Mouse (Mus musculus) heart, embryonic 13.5 days (tissue): Measurements from ENCODE around the gene Tuba1a. TPM values are rescaled to one million over a fixed set of nuclear protein-coding genes. Genes with fewer than 3 reads are reported as not detected.
"Not testable (repeated sequence)": the region's sequence is repeated elsewhere in the genome, so short reads cannot be mapped to it uniquely, and the experiment has no call there.

Source experiments
- ATAC-seq: fragments of 200-750 bp; cut with Nextera tagmentation; 2 replicates; pipeline ENCODE4 v1.8.0; 2017; ENCODE audit warnings: moderate TSS enrichment; ENCODE audit not compliant: insufficient number of reproducible peaks, low FRiP score, low TSS enrichment; ENCODE audit errors: extremely low read depth
- H3K27ac ChIP-seq: fragments of 300-500 bp; sonication (generic); replicated peaks from 2 replicates; pipeline ENCODE4 v1.5.1; 2015; ENCODE audit warnings: moderate library complexity, mild to moderate bottlenecking, inconsistent platforms
- H3K27me3 ChIP-seq: fragments of 300-500 bp; sonication (generic); replicated peaks from 2 replicates; pipeline ENCODE4 v1.6.1; 2015; ENCODE audit warnings: mild to moderate bottlenecking, inconsistent platforms
- H3K36me3 ChIP-seq: fragments of 300-500 bp; sonication (generic); 2 replicates; pipeline ENCODE4 v1.6.1; 2015; ENCODE audit warnings: mild to moderate bottlenecking, inconsistent platforms
- H3K4me1 ChIP-seq: fragments of 300-500 bp; sonication (generic); 2 replicates; pipeline ENCODE4 v1.6.1; 2015; ENCODE audit warnings: inconsistent platforms
- H3K4me2 ChIP-seq: fragments of 300-500 bp; sonication (generic); 2 replicates; pipeline ENCODE4 v1.6.1; 2015; ENCODE audit warnings: inconsistent platforms, mild to moderate bottlenecking, moderate library complexity
- H3K4me3 ChIP-seq: fragments of 300-500 bp; sonication (generic); 2 replicates; pipeline ENCODE4 v1.5.1; 2015; ENCODE audit warnings: moderate library complexity, mild to moderate bottlenecking, inconsistent platforms
- H3K9ac ChIP-seq: fragments of 300-500 bp; sonication (generic); 2 replicates; pipeline ENCODE4 v1.6.1; 2015; ENCODE audit warnings: inconsistent platforms, mild to moderate bottlenecking, moderate library complexity
- H3K9me3 ChIP-seq: fragments of 300-500 bp; sonication (generic); 2 replicates; pipeline ENCODE4 v1.6.1; 2016; ENCODE audit warnings: inconsistent platforms
- WGBS: fragments of 180-500 bp; shearing (Covaris S2); methylation state at CpG from one replicate; pipeline ENCODE4 v1.1.7; 2015; ENCODE audit warnings: mixed read lengths; 5-methylcytosine and 5-hydroxymethylcytosine counted together
- polyA plus RNA-seq: library from polyadenylated mRNA; unstranded; fragments of >200 nt; fragmentation: Nextera tagmentation; extraction: Ambion mirVana; gene quantifications from 2 replicates; pipeline ENCODE4 v1.2.1, GENCODE M21; 2015

The Tuba1a gene
- polyA plus RNA-seq, 1 experiment from 2014 or later: 1,030 TPM

- Histone ChIP-seq H3K4me1 (peaks cover 25% of the 10 kb centered on the region), H3K27ac (peak overlapping the region; percentile 95), H3K4me2 (peak overlapping the region; percentile 87), H3K9ac (peak overlapping the region; percentile 98), H3K36me3 (peaks cover 17% of the 10 kb centered on the region), H3K4me3 (peak overlapping the region; percentile 91), H3K27me3 (no peaks in the 10 kb centered on the region), H3K9me3 (no peaks in the 10 kb centered on the region)
- ATAC-seq: no peak
- 18% methylated on average over 5 of the region's 5 CpGs for WGBS
Observed at GRCm38 (mm10) chr15:98952063-98952455, 1.4 kb downstream of the Tuba1a start.

DNA sequence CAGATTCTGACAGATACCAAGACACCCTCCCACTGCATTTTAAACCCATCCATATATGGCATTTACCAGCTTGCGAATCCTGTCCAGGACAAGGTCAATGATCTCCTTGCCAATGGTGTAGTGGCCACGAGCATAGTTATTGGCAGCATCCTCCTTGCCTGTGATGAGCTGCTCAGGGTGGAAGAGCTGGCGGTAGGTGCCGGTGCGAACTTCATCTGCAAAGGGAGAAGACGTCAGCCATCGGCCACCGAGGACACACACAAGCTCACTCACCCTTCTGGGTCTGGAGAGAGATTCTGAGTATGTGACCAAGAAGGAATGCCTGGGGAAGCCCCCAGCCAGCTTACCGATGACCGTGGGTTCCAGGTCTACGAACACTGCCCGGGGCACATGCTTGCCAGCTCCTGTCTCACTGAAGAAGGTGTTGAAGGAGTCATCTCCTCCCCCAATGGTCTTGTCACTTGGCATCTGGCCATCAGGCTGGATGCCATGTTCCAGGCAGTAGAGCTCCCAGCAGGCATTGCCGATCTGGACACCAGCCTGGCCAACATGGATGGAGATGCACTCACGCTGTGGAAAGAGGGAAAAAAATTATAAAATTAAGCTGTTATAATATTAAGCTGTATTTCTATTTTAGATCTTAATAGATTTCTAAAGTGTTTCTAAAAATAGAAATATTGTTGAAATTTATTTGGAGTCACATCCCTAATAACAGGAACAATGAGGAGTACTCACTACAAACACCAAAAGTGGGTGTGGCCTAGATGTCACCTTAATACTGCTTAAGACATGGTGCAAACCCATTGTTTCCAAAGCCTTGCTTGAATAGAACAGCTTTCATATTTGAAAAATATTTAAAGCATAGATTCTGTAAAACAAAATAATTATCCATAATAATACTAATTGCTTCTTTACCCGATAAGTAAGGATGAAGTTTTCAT, 2.1 kb downstream of the Tuba1a start:
- H3K27me3 ChIP-seq, ATAC-seq, H3K9me3 ChIP-seq: not testable (repeated sequence)
- Histone ChIP-seq H3K4me1 (peaks cover 25% of the 10 kb centered on the region), H3K36me3 (peaks cover 17% of the 10 kb centered on the region), H3K4me3 (peak overlapping the region; percentile 91), H3K4me2 (peak overlapping the region; percentile 87), H3K27ac (peak overlapping the region; percentile 95), H3K9ac (peak overlapping the region; percentile 98)
- WGBS: 84% methylated on average over 11 of the region's 15 CpGs

- H3K4me1 ChIP-seq: peaks cover 19% of the 10 kb centered on the region
- no peaks in the 10 kb centered on the region for H3K27me3 ChIP-seq
- no peak overlapping the region for H3K4me2 ChIP-seq
- no peaks in the 10 kb centered on the region; the same call in 1 of the 2 replicates for H3K9me3 ChIP-seq
- H3K4me3 ChIP-seq: no peak overlapping the region
- H3K27ac ChIP-seq: no peak overlapping the region
- no peak for ATAC-seq
- no peak overlapping the region for H3K9ac ChIP-seq
- H3K36me3 ChIP-seq: peaks cover 17% of the 10 kb centered on the region
- 68% methylated on average over 3 of the region's 3 CpGs for WGBS
Observed at GRCm38 (mm10) chr15:98949607-98949892, 4.0 kb downstream of the Tuba1a start.

- no peak overlapping the region for H3K27ac ChIP-seq
- H3K27me3 ChIP-seq: no peaks in the 10 kb centered on the region
- no peak overlapping the region for H3K9ac ChIP-seq
- no peaks in the 10 kb centered on the region; the same call in 1 of the 2 replicates for H3K9me3 ChIP-seq
- H3K36me3 ChIP-seq: peaks cover 17% of the 10 kb centered on the region
- peaks cover 14% of the 10 kb centered on the region for H3K4me1 ChIP-seq
- WGBS: 68% methylated on average over 6 of the region's 6 CpGs
- no peak for ATAC-seq
- H3K4me2 ChIP-seq: no peak overlapping the region
- no peak overlapping the region for H3K4me3 ChIP-seq
Observed at GRCm38 (mm10) chr15:98948857-98949606, 4.5 kb downstream of the Tuba1a start.

GRCm38 (mm10) chr15:98948382-98948781, 5.1 kb downstream of the Tuba1a start:
- Histone ChIP-seq H3K4me2 (no peak overlapping the region), H3K27me3 (no peaks in the 10 kb centered on the region), H3K9ac (no peak overlapping the region), H3K9me3 (no peaks in the 10 kb centered on the region; the same call in 1 of the 2 replicates), H3K27ac (no peak overlapping the region), H3K4me1 (peaks cover 12% of the 10 kb centered on the region), H3K4me3 (no peak overlapping the region), H3K36me3 (peaks cover 17% of the 10 kb centered on the region)
- ATAC-seq: no peak

DNA sequence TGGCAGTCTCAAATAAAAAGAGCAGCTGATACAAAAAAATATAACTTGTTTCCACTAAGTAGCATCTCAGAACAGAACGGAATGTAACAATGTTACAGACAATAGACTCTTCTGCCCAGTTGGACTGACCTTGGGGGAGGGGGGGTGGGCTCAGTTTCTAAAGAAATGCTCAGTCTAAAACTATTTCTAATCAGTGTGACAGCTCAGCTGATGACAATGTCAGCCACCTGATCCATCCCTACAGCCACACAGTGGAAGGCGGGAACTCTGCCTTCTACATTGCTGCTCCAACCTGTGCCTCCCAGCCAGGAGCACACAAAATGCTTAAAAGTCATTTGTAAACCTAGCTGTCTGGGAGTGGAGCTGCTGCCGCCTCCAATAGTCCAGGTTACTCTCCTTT, 5.6 kb downstream of the Tuba1a start:
- H3K27me3 ChIP-seq: no peaks in the 10 kb centered on the region
- peaks cover 17% of the 10 kb centered on the region for H3K36me3 ChIP-seq
- H3K9ac ChIP-seq: no peak overlapping the region
- no peak overlapping the region for H3K4me2 ChIP-seq
- no peaks in the 10 kb centered on the region; the same call in 1 of the 2 replicates for H3K9me3 ChIP-seq
- no peak for ATAC-seq
- 50% methylated on average over 3 of the region's 3 CpGs for WGBS
- peaks cover 12% of the 10 kb centered on the region for H3K4me1 ChIP-seq
- H3K27ac ChIP-seq: no peak overlapping the region
- no peak overlapping the region for H3K4me3 ChIP-seq

- H3K4me3 ChIP-seq: no peak overlapping the region
- no peaks in the 10 kb centered on the region for H3K4me1 ChIP-seq
- H3K36me3 ChIP-seq: no peaks in the 10 kb centered on the region
- no peaks in the 10 kb centered on the region; the same call in 1 of the 2 replicates for H3K9me3 ChIP-seq
- ATAC-seq: no peak
- WGBS: 73% methylated on average over 4 of the region's 4 CpGs
- no peak overlapping the region for H3K4me2 ChIP-seq
- no peak overlapping the region for H3K9ac ChIP-seq
- H3K27me3 ChIP-seq: no peaks in the 10 kb centered on the region
- no peak overlapping the region for H3K27ac ChIP-seq
Observed at GRCm38 (mm10) chr15:98943133-98943532, 10.4 kb downstream of the Tuba1a start.

- Histone ChIP-seq H3K4me1 (no peaks in the 10 kb centered on the region), H3K9ac (no peak overlapping the region), H3K9me3 (no peaks in the 10 kb centered on the region; the same call in 1 of the 2 replicates), H3K4me3 (no peak overlapping the region), H3K27ac (no peak overlapping the region), H3K36me3 (no peaks in the 10 kb centered on the region), H3K27me3 (no peaks in the 10 kb centered on the region), H3K4me2 (no peak overlapping the region)
- ATAC-seq: no peak
- 74% methylated on average over 4 of the region's 4 CpGs for WGBS
Observed at GRCm38 (mm10) chr15:98942081-98942480, 11.4 kb downstream of the Tuba1a start.

GRCm38 (mm10) chr15:98941539-98941938, 12.0 kb downstream of the Tuba1a start:
- WGBS: 49% methylated on average over 2 of the region's 2 CpGs
- H3K4me1 ChIP-seq: no peaks in the 10 kb centered on the region
- H3K27me3 ChIP-seq: no peaks in the 10 kb centered on the region
- H3K36me3 ChIP-seq: no peaks in the 10 kb centered on the region
- H3K9me3 ChIP-seq: no peaks in the 10 kb centered on the region; the same call in 1 of the 2 replicates
- no peak overlapping the region for H3K27ac ChIP-seq
- no peak overlapping the region for H3K9ac ChIP-seq
- no peak overlapping the region for H3K4me3 ChIP-seq
- no peak overlapping the region for H3K4me2 ChIP-seq
- ATAC-seq: no peak

DNA sequence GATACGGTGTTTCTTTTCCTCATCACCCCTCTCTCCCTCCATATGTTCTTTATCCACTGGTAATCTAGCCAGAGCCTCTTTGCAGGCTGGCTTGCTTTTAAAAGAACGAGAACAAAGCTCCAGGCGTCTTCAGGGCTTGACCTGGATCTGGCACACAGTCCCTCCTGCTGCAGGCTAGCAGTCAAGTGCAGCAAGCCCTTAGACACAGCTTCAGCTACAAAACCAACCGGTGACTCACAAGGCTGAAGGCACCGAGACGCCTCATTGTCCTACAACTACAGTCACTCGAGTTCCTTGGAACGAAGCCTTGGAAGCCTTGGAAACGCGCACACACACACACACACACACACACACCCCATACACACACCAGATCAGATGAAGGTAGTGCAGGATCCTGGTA, 12.7 kb downstream of the Tuba1a start:
- WGBS: 71% methylated on average over 10 of the region's 10 CpGs
- no peaks in the 10 kb centered on the region for H3K27me3 ChIP-seq
- peaks cover 2% of the 10 kb centered on the region for H3K4me1 ChIP-seq
- H3K27ac ChIP-seq: no peak overlapping the region
- ATAC-seq: no peak
- no peaks in the 10 kb centered on the region; the same call in 1 of the 2 replicates for H3K9me3 ChIP-seq
- H3K9ac ChIP-seq: no peak overlapping the region
- H3K4me3 ChIP-seq: no peak overlapping the region
- no peaks in the 10 kb centered on the region for H3K36me3 ChIP-seq
- H3K4me2 ChIP-seq: no peak overlapping the region

GRCm38 (mm10) chr15:98934217-98934839, 19.2 kb downstream of the Tuba1a start, which contains the start of gene Tuba1b:
Gene Tuba1b (minus strand): TSS chr15:98934565.
- Histone ChIP-seq H3K4me3 (peak within 1 kb of the TSS; percentile 87), H3K36me3 (peaks cover 22% of the 10 kb centered on the region), H3K27ac (peak within 1 kb of the TSS; percentile 100), H3K4me2 (peak within 1 kb of the TSS; percentile 83), H3K4me1 (peaks cover 25% of the 10 kb centered on the region), H3K9me3 (no peaks in the 10 kb centered on the region), H3K9ac (peak within 1 kb of the TSS; percentile 99), H3K27me3 (no peaks in the 10 kb centered on the region)
- under 1% methylated on average over 57 of the region's 58 CpGs for WGBS
- ATAC-seq: peak; percentile 92
